Mouse (Mus musculus): ENCODE data around the gene Plxna1.
A peak's percentile ranks its signal among the peaks of the same experiment; 100 is the strongest.

DNA sequence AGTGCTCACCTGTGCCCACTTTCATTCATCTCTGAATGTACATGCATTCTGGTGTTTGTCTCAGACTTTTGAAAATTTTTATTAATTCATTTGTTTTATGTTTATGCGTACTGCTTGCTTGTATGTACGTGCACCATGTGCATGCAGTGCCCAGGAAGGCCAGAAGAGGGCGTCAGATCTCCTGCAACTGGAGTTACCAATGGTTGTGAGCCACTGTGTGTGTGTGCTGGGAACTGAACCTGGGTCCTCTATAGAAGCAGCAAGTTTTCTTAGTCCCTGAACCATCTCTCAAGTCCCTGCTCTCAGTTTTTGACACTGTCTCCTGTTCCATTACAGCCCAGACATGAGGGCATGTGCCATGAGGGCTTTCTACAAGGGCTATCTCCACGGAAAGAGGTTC lies 79.3 kb downstream of the Plxna1 start:
- TF ChIP-seq CTCF (conservative IDR thresholded peaks at IDR 0.05; ENCODE audit: insufficient read depth, insufficient read length, low read depth, low read length) (peak; percentile 15; the same call in 1 of the 2 replicates), POLR2A (IDR thresholded peaks at IDR 0.05; ENCODE audit: low read depth, low read length) (no peak)

All from kidney, adult 2 months (tissue).